ENCODE assay signal across 8 mouse cellular contexts in genomic region chr8:95832603-95833434, GRCm38 (mm10). TPM values are rescaled to one million over a fixed set of nuclear protein-coding genes. Genes with fewer than 3 reads are reported as not detected.
DNase-seq lines count a peak whose midpoint lies in the region; ATAC-seq lines count a peak whose summit lies in the region.

No protein-coding gene starts in this region.

- H3K27ac ChIP-seq in forebrain, embryonic 10.5 days, result peak overlapping the region; percentile 74
- H3K27ac ChIP-seq in heart, embryonic 15.5 days, result 0 out of 2 replicates have a peak overlapping the region, but pooled peaks have one; percentile 37
- peak overlapping the region; percentile 71 for H3K27ac ChIP-seq in liver, embryonic 12.5 days
- peak overlapping the region; percentile 44; the same call in 1 of the 2 replicates for H3K27ac ChIP-seq in stomach, embryonic 15.5 days

- WGBS in forebrain, embryonic 10.5 days, result 16% methylated on average over 16 of the region's 16 CpGs
- WGBS in heart, embryonic 15.5 days, result 14% methylated on average over 16 of the region's 16 CpGs
- 12% methylated on average over 16 of the region's 16 CpGs for WGBS in liver, embryonic 12.5 days (ENCODE audit: insufficient replicate concordance)
- 16% methylated on average over 16 of the region's 16 CpGs for WGBS in stomach, embryonic 15.5 days

- peaks cover 16% of the 10 kb centered on the region for H3K4me1 ChIP-seq in forebrain, embryonic 10.5 days
- H3K4me1 ChIP-seq in heart, embryonic 15.5 days (replicated peaks), result peaks cover 21% of the 10 kb centered on the region
- peaks cover 25% of the 10 kb centered on the region for H3K4me1 ChIP-seq in liver, embryonic 12.5 days
- peaks cover 4% of the 10 kb centered on the region; the same call in 1 of the 2 replicates for H3K4me1 ChIP-seq in stomach, embryonic 15.5 days

- no peaks in the 10 kb centered on the region for H3K27me3 ChIP-seq in forebrain, embryonic 10.5 days (ENCODE audit: poor library complexity, severe bottlenecking)
- H3K27me3 ChIP-seq in heart, embryonic 15.5 days, result no peaks in the 10 kb centered on the region
- H3K27me3 ChIP-seq in liver, embryonic 12.5 days (replicated peaks), result no peaks in the 10 kb centered on the region
- no peaks in the 10 kb centered on the region for H3K27me3 ChIP-seq in stomach, embryonic 15.5 days (replicated peaks)

- peak overlapping the region; percentile 63 for H3K4me2 ChIP-seq in heart, embryonic 15.5 days
- peak overlapping the region; percentile 68 for H3K4me2 ChIP-seq in liver, embryonic 12.5 days
- H3K4me2 ChIP-seq in stomach, embryonic 15.5 days, result peak overlapping the region; percentile 49

- peaks cover 8% of the 10 kb centered on the region for H3K36me3 ChIP-seq in forebrain, embryonic 10.5 days (replicated peaks)
- no peaks in the 10 kb centered on the region for H3K36me3 ChIP-seq in heart, embryonic 15.5 days
- H3K36me3 ChIP-seq in liver, embryonic 12.5 days, result 0 out of 2 replicates have a peak, but pooled peaks cover 12% of the 10 kb centered on the region
- H3K36me3 ChIP-seq in stomach, embryonic 15.5 days, result no peaks in the 10 kb centered on the region

- DNase-seq in c-Kit-positive CD71-negative TER-119-negative erythroid progenitor cells, embryonic 14.5 days (ENCODE audit: low read depth), result peak; percentile 84
- DNase-seq in forebrain, embryonic 10.5 days (ENCODE audit: extremely low spot score, low spot score), result peak; percentile 82
- peak; percentile 87 for DNase-seq in kidney, postnatal 14 days
- DNase-seq in natural killer cell, adult 2 months (ENCODE audit: low spot score in 2 of 2), result peak; percentile 63 to 79

- H3K4me3 ChIP-seq in forebrain, embryonic 10.5 days, result peak overlapping the region; percentile 46
- peak overlapping the region; percentile 42 for H3K4me3 ChIP-seq in heart, embryonic 15.5 days
- H3K4me3 ChIP-seq in liver, embryonic 12.5 days, result peak overlapping the region; percentile 38
- H3K4me3 ChIP-seq in stomach, embryonic 15.5 days (replicated peaks), result peak overlapping the region; percentile 20

- peak; percentile 88 for ATAC-seq in CD4-positive, CD25-positive, alpha-beta regulatory T cell, adult 4 months
- peak; percentile 45 for ATAC-seq in heart, embryonic 15.5 days (replicated peaks; ENCODE audit: insufficient number of reproducible peaks, insufficient read depth, low FRiP score, low read depth)
- ATAC-seq in liver, embryonic 12.5 days, result peak; percentile 66
- peak; percentile 48 for ATAC-seq in stomach, embryonic 15.5 days (ENCODE audit: insufficient read depth, low FRiP score, low read depth)

- H3K9me3 ChIP-seq in forebrain, embryonic 10.5 days, result no peaks in the 10 kb centered on the region
- no peaks in the 10 kb centered on the region for H3K9me3 ChIP-seq in heart, embryonic 15.5 days (replicated peaks)
- no peaks in the 10 kb centered on the region for H3K9me3 ChIP-seq in liver, embryonic 12.5 days (replicated peaks)
- no peaks in the 10 kb centered on the region for H3K9me3 ChIP-seq in stomach, embryonic 15.5 days

- H3K9ac ChIP-seq in heart, embryonic 15.5 days, result peak overlapping the region; percentile 43
- H3K9ac ChIP-seq in liver, embryonic 12.5 days, result peak overlapping the region; percentile 62; the same call in 1 of the 2 replicates
- H3K9ac ChIP-seq in stomach, embryonic 15.5 days, result no peak overlapping the region; the same call in 1 of the 2 replicates

RNA-seq across cellular contexts. Expression of gene Sap18b, which starts 7.7 kb away (rescaled TPM):
- 100 to 1,000 TPM; 255 to 282 TPM for polyA plus RNA-seq in CD4-positive, CD25-positive, alpha-beta regulatory T cell, adult 4 months (2017; shearing (Covaris generic))
- 377 and 379 TPM in 2 replicates for polyA plus RNA-seq in forebrain, embryonic 10.5 days (2016; fragmentation: Nextera tagmentation; extraction: Ambion mirVana)
- 216 and 275 TPM in 2 replicates for polyA plus RNA-seq in heart, embryonic 15.5 days (2015; fragmentation: Nextera tagmentation; extraction: Ambion mirVana)
- polyA plus RNA-seq in liver, embryonic 12.5 days (2016; fragmentation: Nextera tagmentation; extraction: Ambion mirVana), result 348 and 354 TPM in 2 replicates
- polyA plus RNA-seq in stomach, embryonic 15.5 days (2015; fragmentation: Nextera tagmentation; extraction: Ambion mirVana), result 346 and 356 TPM in 2 replicates

RNA-seq across cellular contexts. Expression of gene Slc38a7, which starts 20.5 kb away (rescaled TPM):
- 10 to 100 TPM in 1 of 2 experiments, 1 to 10 TPM in 1; 5.6 to 10.6 TPM for polyA plus RNA-seq in CD4-positive, CD25-positive, alpha-beta regulatory T cell, adult 4 months (2017; shearing (Covaris generic))
- 16.7 and 18.4 TPM in 2 replicates for polyA plus RNA-seq in forebrain, embryonic 10.5 days (2016; fragmentation: Nextera tagmentation; extraction: Ambion mirVana)
- polyA plus RNA-seq in heart, embryonic 15.5 days (2015; fragmentation: Nextera tagmentation; extraction: Ambion mirVana), result 10.1 and 13.7 TPM in 2 replicates
- polyA plus RNA-seq in liver, embryonic 12.5 days (2016; fragmentation: Nextera tagmentation; extraction: Ambion mirVana), result 9.7 and 10.3 TPM in 2 replicates
- polyA plus RNA-seq in stomach, embryonic 15.5 days (2015; fragmentation: Nextera tagmentation; extraction: Ambion mirVana), result 13.2 and 16.7 TPM in 2 replicates

RNA-seq across cellular contexts. Expression of gene Cnot1, which starts 25.6 kb away (rescaled TPM):
- 10 to 100 TPM; 86.9 to 92.0 TPM for polyA plus RNA-seq in CD4-positive, CD25-positive, alpha-beta regulatory T cell, adult 4 months (2017; shearing (Covaris generic))
- 120 and 122 TPM in 2 replicates for polyA plus RNA-seq in forebrain, embryonic 10.5 days (2016; fragmentation: Nextera tagmentation; extraction: Ambion mirVana)
- 37.2 and 45.0 TPM in 2 replicates for polyA plus RNA-seq in heart, embryonic 15.5 days (2015; fragmentation: Nextera tagmentation; extraction: Ambion mirVana)
- 47.7 and 53.7 TPM in 2 replicates for polyA plus RNA-seq in liver, embryonic 12.5 days (2016; fragmentation: Nextera tagmentation; extraction: Ambion mirVana)
- 51.8 and 60.3 TPM in 2 replicates for polyA plus RNA-seq in stomach, embryonic 15.5 days (2015; fragmentation: Nextera tagmentation; extraction: Ambion mirVana)

RNA-seq across cellular contexts. Expression of gene Got2, which starts 55.5 kb away (rescaled TPM):
- polyA plus RNA-seq in CD4-positive, CD25-positive, alpha-beta regulatory T cell, adult 4 months (2017; shearing (Covaris generic)), result 100 to 1,000 TPM in 1 of 2 experiments, 10 to 100 TPM in 1; 59.7 to 151 TPM
- 194 and 213 TPM in 2 replicates for polyA plus RNA-seq in forebrain, embryonic 10.5 days (2016; fragmentation: Nextera tagmentation; extraction: Ambion mirVana)
- 355 and 390 TPM in 2 replicates for polyA plus RNA-seq in heart, embryonic 15.5 days (2015; fragmentation: Nextera tagmentation; extraction: Ambion mirVana)
- 203 and 223 TPM in 2 replicates for polyA plus RNA-seq in liver, embryonic 12.5 days (2016; fragmentation: Nextera tagmentation; extraction: Ambion mirVana)
- polyA plus RNA-seq in stomach, embryonic 15.5 days (2015; fragmentation: Nextera tagmentation; extraction: Ambion mirVana), result 162 and 173 TPM in 2 replicates

Comparison
In these comparisons a context has a peak if more than half of its experiments do, and no peak if none do; other contexts are left out.
1. Peak in every context shown above with its lines: DNase-seq, ATAC-seq, H3K4me3 ChIP-seq and H3K27ac ChIP-seq.